Mouse (Mus musculus): Measurements from ENCODE around the gene Ttc4. TPM values are rescaled to one million over a fixed set of nuclear protein-coding genes. Genes with fewer than 3 reads are reported as not detected.
A peak's percentile ranks its signal among the peaks of the same experiment; 100 is the strongest.

Ttc4 gene
- polyA plus RNA-seq, 1 experiment from 2014 or later, result 80.4 TPM

DNA sequence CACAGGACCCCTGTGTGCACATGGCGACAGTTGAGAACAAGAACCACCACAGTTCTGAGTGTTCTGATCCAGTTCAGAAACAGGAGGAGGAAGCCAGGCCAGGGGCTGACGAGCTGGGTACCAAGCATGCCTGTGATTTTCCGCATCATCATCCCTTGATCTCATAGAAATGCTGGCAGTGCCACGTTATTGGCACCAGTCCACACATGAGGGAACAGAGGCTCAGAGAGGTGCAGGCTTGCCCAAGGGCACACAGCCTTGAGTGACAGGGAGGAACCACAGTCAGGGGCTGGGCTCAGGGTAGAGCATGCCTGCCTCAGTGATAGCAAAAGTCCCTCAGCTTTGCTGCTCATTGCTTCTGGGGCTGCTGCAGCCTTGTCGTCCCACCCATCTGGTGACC is 50.9 kb downstream of the Ttc4 start:
- TF ChIP-seq CTCF (IDR thresholded peaks at IDR 0.05; ENCODE audit: low read depth), result no peak
- DNase-seq, result no peak
- no peak overlapping the region for H3K27ac ChIP-seq (ENCODE audit: low read depth)
- H3K36me3 ChIP-seq (ENCODE audit: insufficient read depth), result no peaks in the 10 kb centered on the region
- H3K4me3 ChIP-seq (ENCODE audit: low read depth, low read length), result no peak overlapping the region
- H3K27me3 ChIP-seq (ENCODE audit: insufficient read depth, low read length), result peaks cover 27% of the 10 kb centered on the region
- no peaks in the 10 kb centered on the region for H3K9me3 ChIP-seq (ENCODE audit: low read depth, low read length)
- ATAC-seq (ENCODE audit: insufficient read depth), result no peak
- no peak overlapping the region for H3K9ac ChIP-seq
- H3K4me1 ChIP-seq (ENCODE audit: insufficient read depth), result 0 out of 2 replicates have a peak, but pooled peaks cover 3% of the 10 kb centered on the region
- H3K4me2 ChIP-seq, result no peak overlapping the region
- WGBS, result 75% methylated on average over 5 of the region's 5 CpGs

DNA sequence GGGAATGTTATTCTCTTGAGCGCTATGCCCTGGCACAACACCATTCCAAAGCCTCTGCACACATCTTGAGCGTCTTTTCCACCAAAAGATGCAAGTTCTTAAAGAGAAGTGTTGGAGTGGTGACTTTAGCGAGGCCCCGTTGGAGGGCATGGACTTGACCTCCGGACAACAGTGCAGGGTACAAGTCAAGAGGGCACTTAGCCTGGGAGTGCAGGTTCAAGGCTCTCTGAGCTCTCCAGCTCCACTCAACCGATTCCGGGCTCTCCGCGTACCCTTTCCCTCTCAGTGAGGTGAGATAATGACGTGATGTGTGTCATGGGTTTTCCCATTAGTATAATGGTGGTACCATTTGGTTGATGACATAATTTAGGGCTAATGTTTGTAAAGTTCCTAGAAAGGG is 54.5 kb downstream of the Ttc4 start:
- H3K27me3 ChIP-seq (ENCODE audit: insufficient read depth, low read length), result peaks cover 41% of the 10 kb centered on the region
- no peak overlapping the region for H3K27ac ChIP-seq (ENCODE audit: low read depth)
- ATAC-seq (ENCODE audit: insufficient read depth) (no peak), DNase-seq (no peak)
- H3K4me2 ChIP-seq, result no peak overlapping the region
- 67% methylated on average over 10 of the region's 10 CpGs for WGBS
- H3K36me3 ChIP-seq (ENCODE audit: insufficient read depth), result no peaks in the 10 kb centered on the region
- no peak for TF ChIP-seq CTCF (IDR thresholded peaks at IDR 0.05; ENCODE audit: low read depth)
- H3K9ac ChIP-seq, result no peak overlapping the region
- no peaks in the 10 kb centered on the region for H3K4me1 ChIP-seq (ENCODE audit: insufficient read depth)
- H3K4me3 ChIP-seq (ENCODE audit: low read depth, low read length), result no peak overlapping the region
- no peaks in the 10 kb centered on the region for H3K9me3 ChIP-seq (ENCODE audit: low read depth, low read length)

DNA sequence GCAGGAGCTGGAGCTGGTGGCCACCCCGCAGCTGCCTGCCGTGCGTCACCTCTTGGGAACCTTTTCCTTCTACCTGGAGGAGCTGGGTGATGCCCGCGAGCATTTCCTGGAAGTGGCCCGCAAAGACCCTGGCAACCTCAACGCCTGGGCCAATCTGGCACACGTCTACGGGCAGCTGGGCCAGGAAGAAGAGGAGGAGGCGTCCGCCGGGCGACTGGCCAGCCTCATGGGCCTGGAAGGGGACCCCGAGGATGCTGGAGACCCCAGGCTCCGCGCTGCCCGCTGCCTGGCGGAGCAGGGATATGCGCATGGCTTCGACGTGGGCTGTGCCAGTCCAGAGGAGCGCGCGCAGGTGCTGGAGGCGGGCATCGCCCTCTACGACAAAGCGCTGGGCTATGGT is 56.0 kb downstream of the Ttc4 start:
- Histone ChIP-seq H3K4me2 (peak overlapping the region; percentile 45), H3K27me3 (ENCODE audit: insufficient read depth, low read length) (peaks cover 41% of the 10 kb centered on the region), H3K4me1 (ENCODE audit: insufficient read depth) (no peaks in the 10 kb centered on the region), H3K4me3 (ENCODE audit: low read depth, low read length) (peak overlapping the region; percentile 11; the same call in 1 of the 2 replicates), H3K9me3 (ENCODE audit: low read depth, low read length) (no peaks in the 10 kb centered on the region), H3K27ac (ENCODE audit: low read depth) (no peak overlapping the region), H3K36me3 (ENCODE audit: insufficient read depth) (no peaks in the 10 kb centered on the region), H3K9ac (no peak overlapping the region)
- 27% methylated on average over 28 of the region's 28 CpGs for WGBS
- DNase-seq (no peak), ATAC-seq (ENCODE audit: insufficient read depth) (no peak)
- TF ChIP-seq CTCF (IDR thresholded peaks at IDR 0.05; ENCODE audit: low read depth), result no peak

DNA sequence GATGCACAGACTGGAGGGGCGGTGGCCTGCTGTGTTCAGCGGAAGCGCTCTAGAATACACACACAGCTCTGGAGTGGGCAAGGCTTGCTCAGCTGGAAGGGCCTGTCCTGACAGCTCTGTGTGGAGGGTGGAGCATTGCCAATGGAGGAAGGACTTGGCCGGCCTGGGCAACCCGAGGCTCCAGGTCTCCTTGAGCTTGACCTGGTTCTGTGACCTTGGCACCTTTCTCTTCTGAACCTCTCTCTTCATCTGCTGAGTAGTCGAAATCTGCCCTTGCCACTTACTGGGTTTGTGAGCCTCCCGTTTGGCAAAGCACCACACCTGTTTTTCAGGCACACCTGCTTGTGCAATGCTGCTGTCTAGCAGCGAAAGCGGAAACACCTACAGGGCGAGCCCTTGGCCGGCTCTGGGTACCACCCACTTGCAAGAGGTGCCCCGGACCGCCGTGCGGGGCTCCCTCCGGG is 56.7 kb downstream of the Ttc4 start, which contains the start of gene Ttc22:
Gene Ttc22, plus strand, starts transcription at position 403 of the 464 bp plus-strand sequence.
- peak within 1 kb of the TSS; percentile 11; the same call in 1 of the 2 replicates for H3K4me3 ChIP-seq (ENCODE audit: low read depth, low read length)

DNA sequence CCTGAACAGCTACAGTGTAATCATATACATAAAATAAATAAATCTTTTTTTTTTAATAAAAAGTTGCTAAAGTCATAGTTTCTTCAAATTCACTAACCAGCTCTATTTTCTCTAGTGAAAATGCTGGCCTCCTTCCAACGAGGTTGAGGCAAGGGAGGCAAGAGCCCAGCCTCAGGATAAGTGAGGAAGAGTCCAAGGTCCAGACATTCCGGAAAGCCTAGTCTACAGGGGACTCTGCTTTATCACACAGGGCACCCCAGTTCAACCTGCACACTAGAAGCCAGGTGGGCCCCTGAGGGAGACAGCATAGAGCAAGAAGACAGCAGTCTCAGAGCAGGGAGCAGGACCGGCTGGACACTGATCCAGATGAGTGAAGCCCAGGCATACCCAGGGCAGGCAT is 57.3 kb downstream of the Ttc4 start:
- H3K4me1 ChIP-seq (ENCODE audit: insufficient read depth), result no peaks in the 10 kb centered on the region
- H3K36me3 ChIP-seq (ENCODE audit: insufficient read depth), result no peaks in the 10 kb centered on the region
- no peak for TF ChIP-seq CTCF (IDR thresholded peaks at IDR 0.05; ENCODE audit: low read depth)
- no peak overlapping the region for H3K4me2 ChIP-seq
- ATAC-seq (ENCODE audit: insufficient read depth), result no peak
- H3K9me3 ChIP-seq (ENCODE audit: low read depth, low read length), result no peaks in the 10 kb centered on the region
- peaks cover 40% of the 10 kb centered on the region for H3K27me3 ChIP-seq (ENCODE audit: insufficient read depth, low read length)
- H3K4me3 ChIP-seq (ENCODE audit: low read depth, low read length), result no peak overlapping the region
- H3K27ac ChIP-seq (ENCODE audit: low read depth), result no peak overlapping the region
- no peak overlapping the region for H3K9ac ChIP-seq
- 54% methylated on average over 3 of the region's 3 CpGs for WGBS
- DNase-seq, result no peak

More for the DNA sequence above, 56.7 kb downstream of the Ttc4 start, which contains the start of gene Ttc22:
- DNase-seq (peak; percentile 42), ATAC-seq (ENCODE audit: insufficient read depth) (peak; percentile 49; the same call in 1 of the 2 replicates)
- no peak within 1 kb of the TSS for H3K27ac ChIP-seq (ENCODE audit: low read depth)
- no peaks in the 10 kb centered on the region for H3K36me3 ChIP-seq (ENCODE audit: insufficient read depth)
- no peak within 1 kb of the TSS for H3K9ac ChIP-seq
- H3K9me3 ChIP-seq (ENCODE audit: low read depth, low read length), result no peaks in the 10 kb centered on the region
- 12% methylated on average over 16 of the region's 16 CpGs for WGBS
- no peak for TF ChIP-seq CTCF (IDR thresholded peaks at IDR 0.05; ENCODE audit: low read depth)
- H3K4me2 ChIP-seq, result peak within 1 kb of the TSS; percentile 45
- peaks cover 41% of the 10 kb centered on the region for H3K27me3 ChIP-seq (ENCODE audit: insufficient read depth, low read length)
- H3K4me1 ChIP-seq (ENCODE audit: insufficient read depth), result no peaks in the 10 kb centered on the region

DNA sequence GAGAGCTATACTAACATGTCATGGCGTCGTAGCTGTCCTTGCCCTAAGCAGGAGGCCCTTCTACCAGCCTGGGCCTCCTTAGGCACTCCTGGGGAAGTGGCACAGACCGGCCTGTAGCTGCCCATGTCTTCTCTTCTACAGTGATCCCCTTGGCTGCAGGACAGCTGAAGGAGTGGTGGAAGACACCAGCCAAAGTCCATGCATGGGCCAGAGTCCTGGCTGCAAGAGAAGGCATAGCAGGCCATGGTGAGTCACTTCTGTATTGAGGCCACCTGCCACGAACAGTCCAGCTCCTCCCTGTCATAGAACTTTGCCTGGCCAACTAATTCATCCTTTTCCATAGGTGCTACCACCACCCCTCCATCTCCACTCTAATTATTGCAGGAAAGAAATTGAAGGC is 59.8 kb downstream of the Ttc4 start:
- Histone ChIP-seq H3K9me3 (ENCODE audit: low read depth, low read length) (no peaks in the 10 kb centered on the region), H3K4me3 (ENCODE audit: low read depth, low read length) (no peak overlapping the region), H3K4me1 (ENCODE audit: insufficient read depth) (no peaks in the 10 kb centered on the region), H3K27me3 (ENCODE audit: insufficient read depth, low read length) (peaks cover 25% of the 10 kb centered on the region), H3K9ac (no peak overlapping the region), H3K27ac (ENCODE audit: low read depth) (no peak overlapping the region), H3K4me2 (no peak overlapping the region), H3K36me3 (ENCODE audit: insufficient read depth) (no peaks in the 10 kb centered on the region)
- 80% methylated on average over 4 of the region's 4 CpGs for WGBS
- ATAC-seq (ENCODE audit: insufficient read depth), result no peak
- no peak for DNase-seq
- TF ChIP-seq CTCF (IDR thresholded peaks at IDR 0.05; ENCODE audit: low read depth), result no peak

DNA sequence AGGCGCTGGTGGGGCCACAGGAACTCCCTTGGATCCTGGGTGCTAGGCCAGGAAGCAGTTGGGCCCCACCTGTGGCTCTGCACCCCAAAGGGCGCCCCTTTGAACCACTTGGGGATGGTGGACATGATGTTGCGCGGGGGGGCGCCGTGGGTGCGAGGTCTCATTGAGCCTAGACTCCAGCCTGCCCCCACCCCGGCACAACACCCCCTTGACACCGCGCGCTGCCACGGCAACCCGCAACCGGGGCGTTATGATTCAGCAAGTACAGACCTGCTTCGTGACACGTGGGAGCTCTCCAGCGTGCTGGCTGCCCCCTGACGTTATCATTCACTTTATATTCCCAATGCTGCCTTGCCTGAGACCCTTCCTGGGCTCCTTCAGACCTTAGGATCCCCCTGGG is 61.7 kb downstream of the Ttc4 start, which contains the start of gene Lexm:
Gene Lexm, minus strand, starts transcription at position 186 of the 400 bp plus-strand sequence.
- Histone ChIP-seq H3K27ac (ENCODE audit: low read depth) (no peak within 1 kb of the TSS), H3K9ac (no peak within 1 kb of the TSS), H3K4me1 (ENCODE audit: insufficient read depth) (no peaks in the 10 kb centered on the region), H3K9me3 (ENCODE audit: low read depth, low read length) (no peaks in the 10 kb centered on the region), H3K27me3 (ENCODE audit: insufficient read depth, low read length) (peaks cover 7% of the 10 kb centered on the region), H3K36me3 (ENCODE audit: insufficient read depth) (no peaks in the 10 kb centered on the region), H3K4me2 (peak within 1 kb of the TSS; percentile 40; the same call in 1 of the 2 replicates), H3K4me3 (ENCODE audit: low read depth, low read length) (no peak within 1 kb of the TSS)
- DNase-seq (peak; percentile 37), ATAC-seq (ENCODE audit: insufficient read depth) (no peak)
- WGBS, result 1% methylated on average over 18 of the region's 19 CpGs
- TF ChIP-seq CTCF (IDR thresholded peaks at IDR 0.05; ENCODE audit: low read depth), result no peak
